Mouse (Mus musculus) MEL (cell line): Measurements from ENCODE around the gene Akt1. TPM values are rescaled to one million over a fixed set of nuclear protein-coding genes. Genes with fewer than 3 reads are reported as not detected.
A peak's percentile ranks its signal among the peaks of the same experiment; 100 is the strongest.

Experiments used
- DNase-seq: peaks from one replicate; pipeline ENCODE4 v3.0.0; 2011; ENCODE audit warnings: low read depth, low spot score
- H3K27ac ChIP-seq: 2 replicates; pipeline ENCODE4 v1.5.1; 2012; ENCODE audit warnings: low read depth, mild to moderate bottlenecking, control low read depth, low read length, moderate library complexity; ENCODE audit not compliant: control insufficient read depth
- H3K27me3 ChIP-seq, 2 experiments: fragments of 150-350 bp in 1 of 2; sonication (generic) in 1 of 2; 2 replicates each; pipeline ENCODE4 v1.6.1; 2012; ENCODE audit warnings: low read length in 2 of 2, mild to moderate bottlenecking in 2 of 2, improper control_type of control experiment in 1 of 2, moderate library complexity in 1 of 2; ENCODE audit not compliant: insufficient read depth in 2 of 2, control insufficient read depth in 1 of 2
- H3K36me3 ChIP-seq, 2 experiments: 2 replicates each; pipeline ENCODE4 v1.6.1; 2012 to 2014; ENCODE audit warnings: low read length in 2 of 2, improper control_type of control experiment in 1 of 2, inconsistent platforms in 1 of 2, mild to moderate bottlenecking in 1 of 2; ENCODE audit not compliant: insufficient read depth in 2 of 2, control insufficient read depth in 1 of 2
- H3K4me1 ChIP-seq, 2 experiments: fragments of 150-350 bp in 1 of 2; sonication (generic) in 1 of 2; 2 replicates each; pipeline ENCODE4 v1.6.1; 2012; ENCODE audit warnings: low read length in 2 of 2, improper control_type of control experiment in 1 of 2, mild to moderate bottlenecking in 1 of 2; ENCODE audit not compliant: insufficient read depth in 2 of 2, control insufficient read depth in 1 of 2
- H3K4me3 ChIP-seq, 2 experiments: fragments of 150-350 bp in 1 of 2; sonication (generic) in 1 of 2; 2 replicates each; pipeline ENCODE4 v1.5.1; 2012; ENCODE audit warnings: low read depth in 2 of 2, low read length in 2 of 2, mild to moderate bottlenecking in 2 of 2, moderate library complexity in 2 of 2, control low read depth in 1 of 2, improper control_type of control experiment in 1 of 2; ENCODE audit not compliant: control insufficient read depth in 1 of 2, insufficient read depth in 1 of 2
- H3K79me2 ChIP-seq: 2 replicates; pipeline ENCODE4 v1.6.1; 2012; ENCODE audit warnings: mild to moderate bottlenecking, low read length, moderate library complexity; ENCODE audit not compliant: control insufficient read depth, poor library complexity, insufficient read depth
- H3K9ac ChIP-seq: 2 replicates; pipeline ENCODE4 v1.6.1; 2012; ENCODE audit warnings: low read depth, mild to moderate bottlenecking, control low read depth, low read length, moderate library complexity; ENCODE audit not compliant: control insufficient read depth, poor library complexity, severe bottlenecking
- H3K9me3 ChIP-seq: fragments of 150-350 bp; sonication (generic); replicated peaks from 2 replicates; pipeline ENCODE4 v1.6.1; 2012; ENCODE audit warnings: mild to moderate bottlenecking, low read length, improper control_type of control experiment, moderate library complexity; ENCODE audit not compliant: insufficient read depth
- BHLHE40 ChIP-seq: IDR thresholded peaks from 2 replicates; pipeline ENCODE4 v1.6.1; 2012; ENCODE audit warnings: low read depth, mild to moderate bottlenecking, inconsistent platforms, low read length, improper control_type of control experiment, borderline replicate concordance
- CTCF ChIP-seq, 3 experiments: IDR thresholded peaks in 2 of 3; conservative IDR thresholded peaks in 1 of 3; 2 replicates each; pipeline ENCODE4 v1.5.1; 2011 to 2012; ENCODE audit warnings: low read length in 3 of 3, low read depth in 2 of 3, mild to moderate bottlenecking in 2 of 3, improper control_type of control experiment in 1 of 3, inconsistent platforms in 1 of 3, mixed read lengths in 1 of 3, moderate library complexity in 1 of 3; ENCODE audit not compliant: control insufficient read depth in 1 of 3, insufficient read depth in 1 of 3, poor library complexity in 1 of 3, severe bottlenecking in 1 of 3
- ETS1 ChIP-seq: IDR thresholded peaks from 2 replicates; pipeline ENCODE4 v1.6.1; 2012; ENCODE audit warnings: low read depth, mild to moderate bottlenecking, inconsistent platforms, low read length, improper control_type of control experiment, moderate library complexity
- GABPA ChIP-seq: IDR thresholded peaks from 2 replicates; pipeline ENCODE4 v1.6.1; 2012; ENCODE audit warnings: low read depth, mild to moderate bottlenecking, inconsistent platforms, low read length, improper control_type of control experiment, moderate library complexity
- GATA1 ChIP-seq: IDR thresholded peaks from 2 replicates; pipeline ENCODE4 v1.6.1; 2011; ENCODE audit warnings: low read depth, low read length, improper control_type of control experiment
- MAZ ChIP-seq: IDR thresholded peaks from 2 replicates; pipeline ENCODE4 v1.6.1; 2012; ENCODE audit warnings: low read depth, mild to moderate bottlenecking, inconsistent platforms, low read length, improper control_type of control experiment
- MYB ChIP-seq: IDR thresholded peaks from 2 replicates; pipeline ENCODE4 v1.6.1; 2011; ENCODE audit warnings: mild to moderate bottlenecking, low read depth, low read length, improper control_type of control experiment
- MYC ChIP-seq: IDR thresholded peaks from 2 replicates; pipeline ENCODE4 v1.6.1; 2011; ENCODE audit warnings: low read depth, mild to moderate bottlenecking, low read length, improper control_type of control experiment, moderate library complexity
- POLR2A ChIP-seq, 2 experiments: IDR thresholded peaks; 2 replicates each; pipeline ENCODE4 v1.6.1; 2011 to 2012; ENCODE audit warnings: low read length in 2 of 2, mild to moderate bottlenecking in 2 of 2, control low read depth in 1 of 2, improper control_type of control experiment in 1 of 2, low read depth in 1 of 2, moderate library complexity in 1 of 2; ENCODE audit not compliant: control insufficient read depth in 1 of 2, insufficient read depth in 1 of 2, poor library complexity in 1 of 2
- RAD21 ChIP-seq: IDR thresholded peaks from 2 replicates; pipeline ENCODE4 v1.6.1; 2011; ENCODE audit warnings: mild to moderate bottlenecking, low read depth, low read length, improper control_type of control experiment
- RCOR1 ChIP-seq: IDR thresholded peaks from 2 replicates; pipeline ENCODE4 v1.6.1; 2012; ENCODE audit warnings: low read depth, mild to moderate bottlenecking, inconsistent platforms, low read length, improper control_type of control experiment
- SIN3A ChIP-seq: IDR thresholded peaks from 2 replicates; pipeline ENCODE4 v1.6.1; 2012; ENCODE audit warnings: low read length, improper control_type of control experiment, inconsistent platforms
- SMC3 ChIP-seq: IDR thresholded peaks from 2 replicates; pipeline ENCODE4 v1.6.1; 2011; ENCODE audit warnings: low read depth, low read length, improper control_type of control experiment
- TBP ChIP-seq: IDR thresholded peaks from 2 replicates; pipeline ENCODE4 v1.8.0; 2011; ENCODE audit warnings: low read depth, low read length, improper control_type of control experiment
- UBTF ChIP-seq: IDR thresholded peaks from 2 replicates; pipeline ENCODE4 v1.6.1; 2012; ENCODE audit warnings: low read depth, mild to moderate bottlenecking, inconsistent platforms, low read length, improper control_type of control experiment, moderate library complexity, borderline replicate concordance; ENCODE audit not compliant: insufficient read depth
- ZC3H11A ChIP-seq: IDR thresholded peaks from 2 replicates; pipeline ENCODE4 v1.6.1; 2012; ENCODE audit warnings: low read depth, mild to moderate bottlenecking, inconsistent platforms, low read length, improper control_type of control experiment
- ZKSCAN1 ChIP-seq: IDR thresholded peaks from 2 replicates; pipeline ENCODE4 v1.6.1; 2012; ENCODE audit warnings: low read depth, mild to moderate bottlenecking, inconsistent platforms, low read length, improper control_type of control experiment, moderate library complexity
- polyA plus RNA-seq, 2 experiments: library from polyadenylated mRNA; stranded (reverse) in 1 of 2; unstranded in 1 of 2; fragments of >175 nt in 1 of 2; fragments of >200 nt in 1 of 2; gene quantifications; 2 replicates each; pipeline versions ENCODE4 v1.2.1 to v1.2.4; 2012; ENCODE audit warnings: low replicate concordance in 2 of 2, low read depth in 1 of 2; ENCODE audit not compliant: insufficient read length in 2 of 2, insufficient read depth in 1 of 2, missing spikeins in 1 of 2
- total RNA-seq: library from RNA; depleted of rRNA; stranded (reverse); fragments of 300-350 nt; gene quantifications from 2 replicates; pipeline ENCODE4 v1.2.3, GENCODE M21; 2012

Akt1 gene
- total and polyA plus RNA-seq, 3 experiments = 322 to 827 (median 764) TPM

GRCm38 (mm10) chr12:112605766-112606165 is 68.9 kb downstream of the Akt1 start:
- Histone ChIP-seq H3K9ac (no peak overlapping the region), H3K4me1 (no peaks in the 10 kb centered on the region), H3K79me2 (no peaks in the 10 kb centered on the region), H3K4me3 (no peak overlapping the region), H3K27ac (no peak overlapping the region)
- TF ChIP-seq RCOR1 = no peak; the same call in 1 of the 2 replicates
- TF ChIP-seq ZC3H11A = peak; percentile 95
- no peak for TF ChIP-seq MYB
- TF ChIP-seq UBTF = no peak
- TF ChIP-seq GATA1 = peak; percentile 67; the same call in 1 of the 2 replicates
- TF ChIP-seq ETS1 = no peak
- 0 out of 2 replicates have a peak, but pooled peaks have one; percentile 33 for TF ChIP-seq TBP
- peak; percentile 98 for TF ChIP-seq RAD21
- no peak for TF ChIP-seq ZKSCAN1
- TF ChIP-seq CTCF (IDR thresholded peaks at IDR 0.05 in 2 of 3, conservative IDR thresholded peaks at IDR 0.05 in 1 of 3; ENCODE audit: control insufficient read depth in 1 of 3, insufficient read depth in 1 of 3, low read depth in 2 of 3, low read length in 3 of 3, poor library complexity in 1 of 3, severe bottlenecking in 1 of 3) = peak in 1 of 3 experiments; percentile 100; a peak in 2 of 6 replicates
- peak; percentile 97 for TF ChIP-seq SMC3
- 0 out of 2 replicates have a peak, but pooled peaks have one; percentile 25 for TF ChIP-seq BHLHE40
- TF ChIP-seq MAZ = peak; percentile 75
- TF ChIP-seq, all 39 proteins: peak for 8
- Histone ChIP-seq H3K36me3 (peaks cover 0 to 3% of the 10 kb centered on the region in 2 experiments; a peak in 1 of 4 replicates), H3K9me3 (no peaks in the 10 kb centered on the region), H3K27me3 (no peaks in the 10 kb centered on the region)
- DNase-seq = peak; percentile 91

GRCm38 (mm10) chr12:112604709-112605649 is 69.7 kb downstream of the Akt1 start:
- Histone ChIP-seq H3K79me2 (no peaks in the 10 kb centered on the region), H3K36me3 (peaks cover 6% of the 10 kb centered on the region in 2 experiments; a peak in 3 of 4 replicates), H3K9ac (no peak overlapping the region), H3K4me3 (no peak overlapping the region), H3K27me3 (no peaks in the 10 kb centered on the region), H3K4me1 (peaks cover 5 to 8% of the 10 kb centered on the region in 2 experiments), H3K27ac (no peak overlapping the region), H3K9me3 (no peaks in the 10 kb centered on the region)
- TF ChIP-seq CTCF (IDR thresholded peaks at IDR 0.05 in 2 of 3, conservative IDR thresholded peaks at IDR 0.05 in 1 of 3; ENCODE audit: control insufficient read depth in 1 of 3, insufficient read depth in 1 of 3, low read depth in 2 of 3, low read length in 3 of 3, poor library complexity in 1 of 3, severe bottlenecking in 1 of 3) (peak in 1 of 3 experiments; percentile 62; a peak in 2 of 6 replicates), SMC3 (peak; percentile 30; the same call in 1 of the 2 replicates), MYB (no peak), RAD21 (peak; percentile 25), GATA1 (no peak), POLR2A (IDR thresholded peaks at IDR 0.05; ENCODE audit: control insufficient read depth in 1 of 2, insufficient read depth in 1 of 2, low read depth in 1 of 2, low read length in 2 of 2, poor library complexity in 1 of 2) (peak in 1 of 2 experiments; percentile 18; a peak in 1 of 4 replicates), SIN3A (no peak), GABPA (no peak), MYC (no peak)
- peak; percentile 68 for DNase-seq
